Mouse (Mus musculus): ENCODE results near the gene Gnai1.

Gene Gnai1

DNA sequence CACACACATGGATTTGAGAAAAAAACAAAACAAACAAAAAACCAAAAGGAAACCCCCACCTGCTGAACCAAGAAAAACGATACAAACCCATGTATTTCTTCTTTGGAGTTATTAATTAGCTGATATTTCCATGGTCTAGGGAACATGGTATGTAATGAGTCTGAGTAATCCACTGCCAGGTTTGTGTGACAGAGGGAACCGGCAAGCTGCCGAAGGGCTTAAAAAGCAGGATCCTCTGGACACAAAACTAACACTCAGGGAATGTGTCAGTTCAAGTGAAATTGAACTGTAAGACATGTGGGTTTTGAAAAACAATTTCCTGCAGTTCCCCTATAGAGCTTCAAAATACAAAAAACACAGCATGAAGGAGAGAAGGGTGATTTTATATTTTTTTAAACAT, 72.1 kb downstream of the Gnai1 start:
- no peak for DNase-seq (ENCODE audit: low read depth)

DNA sequence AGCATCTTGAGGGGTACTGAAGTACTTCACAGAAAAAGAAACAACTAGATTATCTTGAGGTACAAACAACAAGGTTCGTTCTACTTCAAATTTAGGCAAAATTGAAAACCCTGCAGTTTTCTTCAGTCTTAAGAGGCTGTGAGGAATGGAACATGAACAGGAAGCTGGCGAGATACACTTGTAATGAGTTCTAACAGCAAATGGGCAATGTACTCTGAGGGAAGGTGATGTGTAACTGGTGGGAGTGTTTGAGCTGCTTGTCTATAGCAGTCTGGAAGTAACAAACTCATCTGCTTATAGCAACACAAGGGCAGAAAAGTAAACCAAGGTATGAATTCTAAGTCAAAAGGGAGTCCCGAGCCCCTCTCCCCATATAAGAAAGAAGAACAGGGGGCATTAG, 78.1 kb downstream of the Gnai1 start:
- no peak for DNase-seq (ENCODE audit: low read depth)

DNA sequence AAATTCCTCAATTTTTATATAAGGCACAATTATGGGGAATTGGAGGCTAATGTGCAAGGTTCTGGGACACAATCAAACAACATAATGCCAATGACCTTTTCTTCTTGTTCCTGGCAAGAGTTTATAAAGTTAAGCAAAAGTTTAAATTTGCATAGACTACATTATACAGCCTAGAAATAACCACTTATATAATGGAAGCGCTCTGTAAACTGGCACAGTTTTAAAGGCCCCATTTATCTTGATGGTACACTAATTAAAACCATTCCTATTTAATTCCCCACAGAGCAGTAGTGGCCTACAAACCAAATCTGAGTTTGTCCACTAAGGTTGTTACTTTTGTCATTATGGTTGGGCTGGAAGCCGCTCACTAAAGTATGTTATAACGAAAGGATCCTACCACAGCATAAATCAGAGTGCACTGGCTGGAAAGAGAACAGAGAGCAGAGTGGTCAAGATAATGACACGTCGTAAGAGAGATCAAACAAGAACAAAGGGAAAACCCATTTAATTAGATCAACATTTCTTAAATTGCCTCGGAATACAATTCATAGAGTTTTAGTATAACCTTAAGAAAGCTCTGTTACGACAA, 85.7 kb downstream of the Gnai1 start:
- DNase-seq (ENCODE audit: low read depth), result no peak

DNA sequence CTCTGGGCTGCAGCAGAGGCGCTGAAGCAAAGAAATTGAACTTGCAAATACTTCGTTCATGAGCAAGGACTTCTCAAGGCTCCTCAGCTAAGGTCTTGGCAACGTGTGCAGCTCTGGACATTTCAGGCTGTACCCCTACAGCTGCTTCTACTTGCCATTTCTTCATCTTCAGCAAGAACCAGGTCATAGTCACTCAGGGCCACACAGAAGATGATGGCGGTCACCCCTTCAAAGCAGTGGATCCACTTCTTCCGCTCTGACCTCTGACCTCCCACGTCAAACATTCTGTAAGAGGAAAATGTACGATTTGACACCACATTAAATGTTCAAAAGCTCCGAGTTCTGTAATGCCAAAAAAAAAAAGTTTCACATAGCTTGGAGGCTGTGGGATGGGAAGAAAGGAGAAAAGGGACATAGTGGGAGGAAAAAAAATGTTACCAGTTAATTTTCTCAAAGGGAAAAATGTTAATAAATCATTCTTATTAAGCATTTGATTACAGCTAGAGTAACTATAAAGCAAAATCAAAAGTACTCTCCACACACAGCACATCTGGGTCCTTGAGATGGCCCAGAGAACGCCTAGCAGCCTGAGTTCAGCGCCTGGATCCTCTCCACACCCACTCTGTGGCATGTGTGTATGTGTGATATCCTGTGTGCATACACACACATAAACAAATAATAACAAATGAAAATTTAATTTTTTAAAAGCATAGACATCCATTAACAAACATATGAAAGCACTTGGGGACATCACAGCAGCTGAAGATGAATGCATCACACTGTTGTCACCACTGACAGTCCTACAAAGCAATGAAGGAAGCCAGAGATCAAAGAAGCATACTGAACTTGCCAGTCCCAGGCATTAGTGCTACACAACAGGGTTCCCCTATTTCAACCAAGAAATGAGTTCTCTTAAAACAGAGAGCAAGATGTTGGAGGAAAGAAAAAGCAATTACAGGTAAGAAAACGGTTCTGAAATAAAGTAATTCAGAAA, 86.6 kb downstream of the Gnai1 start:
- no peak for DNase-seq (ENCODE audit: low read depth)

DNA sequence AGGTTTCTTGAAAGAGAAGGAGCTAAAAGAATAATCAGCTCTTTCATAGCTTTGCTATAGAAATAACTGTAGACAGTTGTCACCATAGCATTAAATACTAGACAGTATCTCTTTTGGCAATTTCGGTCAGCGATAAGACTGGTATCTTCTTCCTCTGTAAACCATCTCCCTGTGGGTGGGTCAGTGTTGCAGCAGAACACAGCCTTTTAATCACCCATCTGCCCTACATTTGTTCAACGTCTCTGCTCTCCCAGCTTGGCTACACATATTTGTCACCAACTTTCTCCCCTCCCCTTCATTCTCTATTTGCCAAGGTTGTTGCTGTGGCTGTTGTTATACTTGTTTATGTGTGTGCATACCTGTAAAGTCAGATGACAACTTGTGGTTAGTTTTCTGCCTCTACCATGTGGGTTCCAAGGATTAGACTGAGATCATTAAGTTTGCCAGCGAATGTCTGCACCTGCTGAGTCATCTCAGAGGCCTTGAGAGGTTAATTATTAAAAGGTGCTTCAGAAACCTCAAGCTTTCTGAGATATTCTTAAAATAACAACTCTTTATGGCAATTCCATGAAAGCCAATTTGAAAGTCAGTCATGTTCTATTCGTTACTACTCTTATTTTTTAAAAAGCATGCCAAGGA, 109.7 kb downstream of the Gnai1 start:
- no peak for DNase-seq (ENCODE audit: low read depth)

DNA sequence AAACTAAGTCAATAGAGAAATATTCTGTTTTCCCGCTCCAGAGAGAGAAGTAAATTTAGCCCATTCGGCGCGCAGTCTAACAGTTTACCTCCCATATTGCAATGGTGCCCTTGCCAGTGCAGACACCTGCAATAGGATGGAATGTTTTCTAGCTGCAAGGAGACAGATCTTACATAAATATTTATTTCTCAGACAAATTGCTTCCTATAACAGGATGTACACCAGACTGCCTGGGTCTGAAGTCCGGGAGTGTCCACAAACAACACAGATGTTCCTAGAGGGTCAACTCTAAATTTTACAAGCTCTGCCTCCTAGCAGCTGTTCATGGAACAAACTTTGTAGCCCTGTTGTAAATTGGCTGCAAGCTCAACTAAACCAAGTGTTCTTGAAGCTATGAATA, 111.0 kb downstream of the Gnai1 start:
- no peak for DNase-seq (ENCODE audit: low read depth)

DNA sequence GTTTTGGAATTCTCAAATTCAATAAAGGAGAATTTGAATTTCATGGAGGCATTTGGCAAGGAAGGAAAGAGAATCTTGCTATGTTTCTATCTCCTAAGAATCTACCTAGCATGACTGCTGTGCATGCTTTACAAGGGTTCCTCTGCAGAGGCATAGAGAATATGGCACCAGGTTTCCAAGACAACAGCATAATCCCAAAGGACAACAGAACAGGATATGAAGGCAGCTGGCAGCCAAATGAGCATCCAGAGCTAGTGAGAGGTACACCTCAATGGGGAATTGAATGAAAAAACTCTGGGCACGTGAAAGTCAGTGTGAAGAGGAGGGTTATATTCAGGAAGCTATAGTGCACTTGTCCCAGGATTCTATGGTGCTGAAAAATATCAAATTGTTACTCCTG, 130.8 kb downstream of the Gnai1 start:
- DNase-seq (ENCODE audit: low read depth), result no peak

DNA sequence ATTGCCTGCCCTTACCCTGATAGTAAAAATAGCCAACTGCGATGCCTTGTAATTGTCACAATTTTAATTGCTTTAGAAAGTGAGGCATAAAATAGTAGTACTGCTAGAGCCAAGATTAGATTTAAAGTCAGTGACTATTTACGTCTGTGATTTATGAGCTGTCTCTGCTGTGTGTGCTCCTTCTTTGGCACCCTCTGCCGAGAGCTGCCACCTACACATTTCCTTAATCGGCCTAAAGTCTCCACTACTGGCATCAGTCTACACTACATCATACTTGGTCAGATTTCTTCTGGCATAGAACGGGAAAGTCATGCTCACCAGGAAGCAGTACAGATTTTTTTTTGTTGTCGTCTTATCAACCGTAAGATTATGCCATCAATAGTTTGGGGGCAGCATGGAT, 131.3 kb downstream of the Gnai1 start:
- DNase-seq (ENCODE audit: low read depth), result no peak

DNA sequence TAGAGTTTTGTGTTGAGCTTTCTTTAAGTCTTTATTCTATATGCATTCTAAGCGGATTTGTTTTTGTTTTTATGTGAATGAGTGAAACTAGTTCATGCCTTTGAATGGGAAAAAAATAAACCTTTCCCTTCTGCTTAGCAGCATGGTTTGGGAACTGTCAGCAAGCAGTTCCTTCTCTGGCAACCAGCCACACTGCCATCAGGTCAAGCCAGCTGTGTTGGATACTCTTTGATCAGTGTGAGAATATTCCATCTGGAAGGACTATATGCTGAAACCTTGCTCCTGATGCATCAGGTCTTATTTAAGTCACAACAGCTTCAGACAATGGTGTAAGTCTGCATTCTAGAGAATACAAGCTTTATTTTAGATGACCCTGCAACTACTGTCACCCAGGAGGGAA, 139.3 kb downstream of the Gnai1 start:
- no peak for DNase-seq (ENCODE audit: low read depth)

DNA sequence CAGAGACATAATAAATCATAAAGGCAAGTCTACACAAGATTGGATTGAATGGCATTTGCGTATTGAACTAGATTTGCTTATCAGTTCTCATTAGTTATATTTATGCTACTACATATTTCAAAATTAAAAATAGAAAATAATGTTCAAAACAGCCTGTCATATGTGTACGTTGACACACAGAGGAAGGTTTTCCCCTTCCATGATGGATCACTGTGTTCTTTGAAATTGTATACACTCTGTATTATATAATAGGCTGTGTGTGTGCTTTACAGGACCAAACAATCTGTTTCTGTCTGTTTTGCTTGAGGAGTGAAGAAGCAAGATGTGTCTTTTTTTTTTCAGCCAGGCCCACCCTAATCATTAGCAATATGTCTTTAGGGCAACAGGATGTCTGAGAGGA, 141.9 kb downstream of the Gnai1 start:
- DNase-seq (ENCODE audit: low read depth), result no peak

DNA sequence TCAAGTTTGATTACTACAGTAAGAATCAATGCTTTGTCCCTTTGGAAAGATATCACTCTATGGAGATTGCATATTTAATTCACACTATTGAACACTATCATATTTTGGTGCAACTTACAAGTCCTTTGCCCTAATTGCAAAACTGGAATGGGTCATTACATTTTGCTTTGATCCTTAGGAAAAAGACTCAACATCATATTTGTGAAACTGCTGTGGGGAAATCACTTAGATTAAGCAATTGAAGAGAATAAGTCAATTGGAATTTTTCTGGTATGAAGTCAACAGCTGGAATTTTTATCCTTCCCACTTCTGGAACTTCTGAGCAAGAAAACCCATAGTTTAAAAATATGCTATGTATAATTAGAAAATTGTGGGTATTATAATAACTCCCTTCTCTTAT, 142.3 kb downstream of the Gnai1 start:
- no peak for DNase-seq (ENCODE audit: low read depth)
